Mouse (Mus musculus): ENCODE measurements at regions not wholly inside any gene's neighbourhood (a gene's known extent, or its start where the extent isn't known, plus 50 kb on each side); places are given as distances from the start of the nearest gene placed in this dataset.

DNA sequence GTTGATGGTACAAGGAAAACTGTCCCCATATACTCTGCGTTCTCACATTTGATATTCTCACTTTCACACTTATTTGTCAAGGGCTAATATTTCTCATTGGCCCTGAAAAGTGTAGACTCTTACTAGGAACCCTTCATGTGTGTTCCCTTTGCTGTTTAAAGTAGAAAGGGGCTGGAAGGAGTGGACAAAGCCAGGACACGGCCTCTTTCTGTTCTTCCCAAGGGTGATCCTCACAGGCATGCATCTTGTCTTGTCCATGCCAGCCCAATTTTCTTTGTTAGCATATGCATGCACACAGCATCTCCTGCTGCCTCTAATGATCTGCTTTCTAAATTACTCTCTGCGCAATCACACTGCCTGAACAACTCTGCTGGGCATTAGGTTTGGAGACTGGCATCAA lies 451.8 kb downstream of the Lmo4 start:
- TF ChIP-seq CTCF (IDR thresholded peaks at IDR 0.05; ENCODE audit: low read depth, low read length) = no peak
- TF ChIP-seq POLR2A (IDR thresholded peaks at IDR 0.05; ENCODE audit: insufficient read depth, low read length) = no peak
